Mouse (Mus musculus) midbrain, embryonic 15.5 days (tissue): ENCODE results near the gene Nenf. TPM values are rescaled to one million over a fixed set of nuclear protein-coding genes. Genes with fewer than 3 reads are reported as not detected.

Source experiments
- ATAC-seq: fragments of 200-750 bp; cut with Nextera tagmentation; replicated peaks from 2 replicates; pipeline ENCODE4 v1.8.0; 2017; ENCODE audit warnings: moderate TSS enrichment
- H3K27ac ChIP-seq: fragments of 300-500 bp; sonication (generic); 2 replicates; pipeline ENCODE4 v1.5.1; 2015; ENCODE audit warnings: mild to moderate bottlenecking, inconsistent platforms
- H3K27me3 ChIP-seq: fragments of 300-500 bp; sonication (generic); replicated peaks from 2 replicates; pipeline ENCODE4 v1.6.1; 2015; ENCODE audit warnings: inconsistent platforms
- H3K36me3 ChIP-seq: fragments of 300-500 bp; sonication (generic); replicated peaks from 2 replicates; pipeline ENCODE4 v1.6.1; 2015; ENCODE audit warnings: inconsistent platforms
- H3K4me1 ChIP-seq: fragments of 300-500 bp; sonication (generic); 2 replicates; pipeline ENCODE4 v1.6.1; 2015; ENCODE audit warnings: inconsistent platforms
- H3K4me2 ChIP-seq: fragments of 300-500 bp; sonication (generic); 2 replicates; pipeline ENCODE4 v1.6.1; 2015; ENCODE audit warnings: inconsistent platforms, mild to moderate bottlenecking, moderate library complexity
- H3K4me3 ChIP-seq: fragments of 300-500 bp; sonication (generic); 2 replicates; pipeline ENCODE4 v1.5.1; 2015; ENCODE audit warnings: mild to moderate bottlenecking, inconsistent platforms
- H3K9ac ChIP-seq: fragments of 300-500 bp; sonication (generic); 2 replicates; pipeline ENCODE4 v1.6.1; 2015; ENCODE audit warnings: mild to moderate bottlenecking, inconsistent platforms
- H3K9me3 ChIP-seq: fragments of 300-500 bp; sonication (generic); 2 replicates; pipeline ENCODE4 v1.6.1; 2016; ENCODE audit warnings: inconsistent platforms
- WGBS: fragments of 180-500 bp; shearing (Covaris S2); methylation state at CpG from one replicate; pipeline ENCODE4 v1.1.7; 2015; ENCODE audit warnings: mixed read lengths; 5-methylcytosine and 5-hydroxymethylcytosine counted together
- polyA plus RNA-seq: library from polyadenylated mRNA; unstranded; fragments of >200 nt; fragmentation: Nextera tagmentation; extraction: Ambion mirVana; gene quantifications from 2 replicates; pipeline ENCODE4 v1.2.1, GENCODE M21; 2015

Gene Nenf
- polyA plus RNA-seq, 1 experiment from 2014 or later = 111 TPM

GRCm38 (mm10) chr1:191295784-191296183, 22.2 kb downstream of the Nenf start:
- H3K27ac ChIP-seq = no peak overlapping the region
- WGBS = 44% methylated on average over 3 of the region's 3 CpGs
- no peaks in the 10 kb centered on the region for H3K27me3 ChIP-seq
- no peak overlapping the region for H3K4me2 ChIP-seq
- H3K4me1 ChIP-seq = no peaks in the 10 kb centered on the region
- H3K9me3 ChIP-seq = no peaks in the 10 kb centered on the region
- ATAC-seq = no peak
- no peaks in the 10 kb centered on the region for H3K36me3 ChIP-seq
- H3K4me3 ChIP-seq = no peak overlapping the region
- H3K9ac ChIP-seq = no peak overlapping the region

- H3K4me3 ChIP-seq = no peak overlapping the region
- H3K4me1 ChIP-seq = no peaks in the 10 kb centered on the region
- no peak overlapping the region for H3K4me2 ChIP-seq
- 72% methylated on average over 9 of the region's 9 CpGs for WGBS
- H3K27ac ChIP-seq = no peak overlapping the region
- no peaks in the 10 kb centered on the region for H3K27me3 ChIP-seq
- no peaks in the 10 kb centered on the region for H3K9me3 ChIP-seq
- no peak for ATAC-seq
- no peak overlapping the region for H3K9ac ChIP-seq
- no peaks in the 10 kb centered on the region for H3K36me3 ChIP-seq
Measured at GRCm38 (mm10) chr1:191293996-191294795, 23.8 kb downstream of the Nenf start.

GRCm38 (mm10) chr1:191293051-191293450, 24.9 kb downstream of the Nenf start:
- Histone ChIP-seq H3K4me2 (no peak overlapping the region), H3K36me3 (no peaks in the 10 kb centered on the region), H3K27me3 (no peaks in the 10 kb centered on the region), H3K27ac (no peak overlapping the region), H3K4me3 (no peak overlapping the region), H3K9ac (no peak overlapping the region), H3K9me3 (no peaks in the 10 kb centered on the region), H3K4me1 (no peaks in the 10 kb centered on the region)
- whole genome bisulfite sequencing = 84% methylated on average over 2 of the region's 2 CpGs
- ATAC-seq = no peak

- H3K4me3 ChIP-seq = no peak overlapping the region
- H3K9ac ChIP-seq = no peak overlapping the region
- no peaks in the 10 kb centered on the region for H3K9me3 ChIP-seq
- no peaks in the 10 kb centered on the region for H3K27me3 ChIP-seq
- no peak for ATAC-seq
- WGBS = 66% methylated on average over 5 of the region's 5 CpGs
- no peaks in the 10 kb centered on the region for H3K4me1 ChIP-seq
- H3K36me3 ChIP-seq = no peaks in the 10 kb centered on the region
- no peak overlapping the region for H3K27ac ChIP-seq
- H3K4me2 ChIP-seq = no peak overlapping the region
Measured at GRCm38 (mm10) chr1:191292348-191292747, 25.6 kb downstream of the Nenf start.

- Histone ChIP-seq H3K4me2 (no peak overlapping the region), H3K4me3 (no peak overlapping the region), H3K9me3 (no peaks in the 10 kb centered on the region), H3K27me3 (no peaks in the 10 kb centered on the region), H3K27ac (no peak overlapping the region), H3K4me1 (no peaks in the 10 kb centered on the region), H3K9ac (no peak overlapping the region), H3K36me3 (no peaks in the 10 kb centered on the region)
- no peak for ATAC-seq
- WGBS = 33% methylated on average over 8 of the region's 8 CpGs
Measured at GRCm38 (mm10) chr1:191288762-191289161, 29.2 kb downstream of the Nenf start.

- H3K27ac ChIP-seq = no peak overlapping the region
- WGBS = 86% methylated on average over 8 of the region's 8 CpGs
- no peaks in the 10 kb centered on the region for H3K4me1 ChIP-seq
- H3K4me2 ChIP-seq = no peak overlapping the region
- ATAC-seq = no peak
- no peaks in the 10 kb centered on the region for H3K27me3 ChIP-seq
- no peaks in the 10 kb centered on the region for H3K36me3 ChIP-seq
- no peak overlapping the region for H3K9ac ChIP-seq
- H3K4me3 ChIP-seq = no peak overlapping the region
- no peaks in the 10 kb centered on the region for H3K9me3 ChIP-seq
Measured at GRCm38 (mm10) chr1:191284502-191284901, 33.5 kb downstream of the Nenf start.

GRCm38 (mm10) chr1:191283110-191284040, 34.6 kb downstream of the Nenf start:
- Histone ChIP-seq H3K4me2 (no peak overlapping the region), H3K27me3 (no peaks in the 10 kb centered on the region), H3K4me1 (no peaks in the 10 kb centered on the region), H3K4me3 (no peak overlapping the region), H3K36me3 (no peaks in the 10 kb centered on the region), H3K9me3 (no peaks in the 10 kb centered on the region), H3K9ac (no peak overlapping the region), H3K27ac (no peak overlapping the region)
- ATAC-seq = no peak
- 82% methylated on average over 13 of the region's 13 CpGs for WGBS

- Histone ChIP-seq H3K4me1 (no peaks in the 10 kb centered on the region), H3K9me3 (no peaks in the 10 kb centered on the region), H3K4me2 (no peak overlapping the region), H3K27me3 (no peaks in the 10 kb centered on the region), H3K9ac (no peak overlapping the region), H3K4me3 (no peak overlapping the region), H3K36me3 (no peaks in the 10 kb centered on the region), H3K27ac (no peak overlapping the region)
- no peak for ATAC-seq
- 93% methylated on average over 1 of the region's 1 CpGs for WGBS
Measured at GRCm38 (mm10) chr1:191282319-191282718, 35.7 kb downstream of the Nenf start.

GRCm38 (mm10) chr1:191281171-191281570, 36.8 kb downstream of the Nenf start:
- H3K36me3 ChIP-seq = no peaks in the 10 kb centered on the region
- no peak overlapping the region for H3K4me3 ChIP-seq
- no peak overlapping the region for H3K4me2 ChIP-seq
- H3K27ac ChIP-seq = no peak overlapping the region
- no peaks in the 10 kb centered on the region for H3K9me3 ChIP-seq
- H3K9ac ChIP-seq = no peak overlapping the region
- no peak for ATAC-seq
- no peaks in the 10 kb centered on the region for H3K4me1 ChIP-seq
- WGBS = 57% methylated on average over 7 of the region's 7 CpGs
- no peaks in the 10 kb centered on the region for H3K27me3 ChIP-seq

- WGBS = 80% methylated on average over 4 of the region's 4 CpGs
- H3K4me1 ChIP-seq = no peaks in the 10 kb centered on the region
- ATAC-seq = no peak
Measured at GRCm38 (mm10) chr1:191278324-191278723, 39.7 kb downstream of the Nenf start.

GRCm38 (mm10) chr1:191277549-191278059, 40.4 kb downstream of the Nenf start:
- Histone ChIP-seq H3K9ac (no peak overlapping the region), H3K4me1 (no peaks in the 10 kb centered on the region), H3K27ac (no peak overlapping the region), H3K9me3 (no peaks in the 10 kb centered on the region), H3K36me3 (no peaks in the 10 kb centered on the region), H3K27me3 (no peaks in the 10 kb centered on the region), H3K4me3 (no peak overlapping the region), H3K4me2 (no peak overlapping the region)
- WGBS = 74% methylated on average over 14 of the region's 14 CpGs
- ATAC-seq = no peak

More at GRCm38 (mm10) chr1:191278324-191278723, 39.7 kb downstream of the Nenf start:
- H3K27ac ChIP-seq = no peak overlapping the region
- H3K27me3 ChIP-seq = no peaks in the 10 kb centered on the region
- no peaks in the 10 kb centered on the region for H3K36me3 ChIP-seq
- H3K9ac ChIP-seq = no peak overlapping the region
- H3K4me3 ChIP-seq = no peak overlapping the region
- no peaks in the 10 kb centered on the region for H3K9me3 ChIP-seq
- H3K4me2 ChIP-seq = no peak overlapping the region

- no peaks in the 10 kb centered on the region for H3K9me3 ChIP-seq
- WGBS = 96% methylated on average over 7 of the region's 7 CpGs
- no peak overlapping the region for H3K4me3 ChIP-seq
- no peaks in the 10 kb centered on the region for H3K4me1 ChIP-seq
- H3K9ac ChIP-seq = no peak overlapping the region
- no peak overlapping the region for H3K4me2 ChIP-seq
- no peaks in the 10 kb centered on the region for H3K36me3 ChIP-seq
- H3K27ac ChIP-seq = no peak overlapping the region
- no peaks in the 10 kb centered on the region for H3K27me3 ChIP-seq
- no peak for ATAC-seq
Measured at GRCm38 (mm10) chr1:191276181-191276580, 41.8 kb downstream of the Nenf start.
